Mouse (Mus musculus) heart, embryonic 15.5 days (tissue): Measurements from ENCODE around the gene Tsku. TPM values are rescaled to one million over a fixed set of nuclear protein-coding genes. Genes with fewer than 3 reads are reported as not detected.

Source experiments
- ATAC-seq: fragments of 200-750 bp; cut with Nextera tagmentation; replicated peaks from 2 replicates; pipeline ENCODE4 v1.8.0; 2017; ENCODE audit warnings: low read depth, moderate TSS enrichment; ENCODE audit not compliant: insufficient number of reproducible peaks, insufficient read depth, low FRiP score
- H3K27ac ChIP-seq: fragments of 300-500 bp; sonication (generic); 2 replicates; pipeline ENCODE4 v1.5.1; 2015; ENCODE audit warnings: mild to moderate bottlenecking, inconsistent platforms
- H3K27me3 ChIP-seq: fragments of 300-500 bp; sonication (generic); 2 replicates; pipeline ENCODE4 v1.6.1; 2015; ENCODE audit warnings: inconsistent platforms
- H3K36me3 ChIP-seq: fragments of 300-500 bp; sonication (generic); 2 replicates; pipeline ENCODE4 v1.6.1; 2015; ENCODE audit warnings: mild to moderate bottlenecking, inconsistent platforms
- H3K4me1 ChIP-seq: fragments of 300-500 bp; sonication (generic); replicated peaks from 2 replicates; pipeline ENCODE4 v1.6.1; 2015; ENCODE audit warnings: inconsistent platforms
- H3K4me2 ChIP-seq: fragments of 300-500 bp; sonication (generic); 2 replicates; pipeline ENCODE4 v1.6.1; 2015; ENCODE audit warnings: inconsistent platforms, mild to moderate bottlenecking, moderate library complexity
- H3K4me3 ChIP-seq: fragments of 300-500 bp; sonication (generic); 2 replicates; pipeline ENCODE4 v1.5.1; 2015; ENCODE audit warnings: mild to moderate bottlenecking, inconsistent platforms
- H3K9ac ChIP-seq: fragments of 300-500 bp; sonication (generic); 2 replicates; pipeline ENCODE4 v1.6.1; 2015; ENCODE audit warnings: mild to moderate bottlenecking, inconsistent platforms
- H3K9me3 ChIP-seq: fragments of 300-500 bp; sonication (generic); replicated peaks from 2 replicates; pipeline ENCODE4 v1.6.1; 2016; ENCODE audit warnings: inconsistent platforms
- WGBS: fragments of 180-500 bp; shearing (Covaris S2); methylation state at CpG from one replicate; pipeline ENCODE4 v1.1.7; 2015; ENCODE audit warnings: mixed read lengths; 5-methylcytosine and 5-hydroxymethylcytosine counted together
- polyA plus RNA-seq: library from polyadenylated mRNA; unstranded; fragments of >200 nt; fragmentation: Nextera tagmentation; extraction: Ambion mirVana; gene quantifications from 2 replicates; pipeline ENCODE4 v1.2.1, GENCODE M21; 2015

Gene Tsku
- polyA plus RNA-seq, 1 experiment from 2014 or later: 4.6 TPM

GRCm38 (mm10) chr7:98357324-98357723, 3.8 kb downstream of the Tsku start:
- Histone ChIP-seq H3K27me3 (no peaks in the 10 kb centered on the region), H3K27ac (no peak overlapping the region), H3K4me2 (no peak overlapping the region), H3K4me1 (peaks cover 39% of the 10 kb centered on the region), H3K9ac (no peak overlapping the region), H3K9me3 (no peaks in the 10 kb centered on the region), H3K36me3 (no peaks in the 10 kb centered on the region), H3K4me3 (no peak overlapping the region)
- WGBS: 84% methylated on average over 5 of the region's 5 CpGs
- no peak for ATAC-seq

GRCm38 (mm10) chr7:98354921-98355310, 6.2 kb downstream of the Tsku start:
- Histone ChIP-seq H3K36me3 (peaks cover 3% of the 10 kb centered on the region; the same call in 1 of the 2 replicates), H3K9ac (no peak overlapping the region), H3K4me1 (peaks cover 24% of the 10 kb centered on the region), H3K4me3 (no peak overlapping the region), H3K9me3 (no peaks in the 10 kb centered on the region), H3K27ac (no peak overlapping the region), H3K27me3 (no peaks in the 10 kb centered on the region), H3K4me2 (no peak overlapping the region)
- ATAC-seq: no peak
- 54% methylated on average over 4 of the region's 4 CpGs for WGBS

- WGBS: 44% methylated on average over 12 of the region's 12 CpGs
- no peaks in the 10 kb centered on the region for H3K27me3 ChIP-seq
- no peak overlapping the region for H3K27ac ChIP-seq
- no peak overlapping the region for H3K4me3 ChIP-seq
- peaks cover 19% of the 10 kb centered on the region for H3K4me1 ChIP-seq
- no peak overlapping the region for H3K4me2 ChIP-seq
- H3K36me3 ChIP-seq: peaks cover 3% of the 10 kb centered on the region; the same call in 1 of the 2 replicates
- H3K9ac ChIP-seq: no peak overlapping the region
- ATAC-seq: no peak
- no peaks in the 10 kb centered on the region for H3K9me3 ChIP-seq
These were observed 6.8 kb downstream of the Tsku start for GRCm38 (mm10) chr7:98354160-98354920.

GRCm38 (mm10) chr7:98353616-98354015, 7.5 kb downstream of the Tsku start:
- Histone ChIP-seq H3K27ac (no peak overlapping the region), H3K36me3 (peaks cover 3% of the 10 kb centered on the region; the same call in 1 of the 2 replicates), H3K4me1 (peaks cover 13% of the 10 kb centered on the region), H3K9me3 (no peaks in the 10 kb centered on the region), H3K4me2 (no peak overlapping the region), H3K9ac (no peak overlapping the region), H3K4me3 (no peak overlapping the region), H3K27me3 (no peaks in the 10 kb centered on the region)
- ATAC-seq: no peak
- 84% methylated on average over 5 of the region's 5 CpGs for WGBS

GRCm38 (mm10) chr7:98351523-98351922, 9.6 kb downstream of the Tsku start:
- H3K4me2 ChIP-seq: no peak overlapping the region
- no peaks in the 10 kb centered on the region for H3K9me3 ChIP-seq
- H3K4me3 ChIP-seq: no peak overlapping the region
- H3K27me3 ChIP-seq: no peaks in the 10 kb centered on the region
- peaks cover 3% of the 10 kb centered on the region; the same call in 1 of the 2 replicates for H3K36me3 ChIP-seq
- peaks cover 17% of the 10 kb centered on the region for H3K4me1 ChIP-seq
- 89% methylated on average over 3 of the region's 3 CpGs for WGBS
- no peak for ATAC-seq
- no peak overlapping the region for H3K9ac ChIP-seq
- H3K27ac ChIP-seq: no peak overlapping the region

GRCm38 (mm10) chr7:98349821-98350220, 11.3 kb downstream of the Tsku start:
- Histone ChIP-seq H3K4me3 (no peak overlapping the region), H3K9ac (no peak overlapping the region), H3K4me1 (peaks cover 12% of the 10 kb centered on the region), H3K27ac (no peak overlapping the region), H3K27me3 (no peaks in the 10 kb centered on the region), H3K4me2 (no peak overlapping the region), H3K36me3 (peaks cover 3% of the 10 kb centered on the region; the same call in 1 of the 2 replicates), H3K9me3 (no peaks in the 10 kb centered on the region)
- 82% methylated on average over 6 of the region's 6 CpGs for WGBS
- ATAC-seq: no peak; the same call in 1 of the 2 replicates

GRCm38 (mm10) chr7:98349096-98349495, 12.0 kb downstream of the Tsku start:
- Histone ChIP-seq H3K9me3 (no peaks in the 10 kb centered on the region), H3K9ac (no peak overlapping the region), H3K36me3 (peaks cover 3% of the 10 kb centered on the region; the same call in 1 of the 2 replicates), H3K4me3 (no peak overlapping the region), H3K4me2 (no peak overlapping the region), H3K27ac (no peak overlapping the region), H3K4me1 (peaks cover 6% of the 10 kb centered on the region; the same call in 1 of the 2 replicates), H3K27me3 (no peaks in the 10 kb centered on the region)
- 16% methylated on average over 5 of the region's 5 CpGs for WGBS
- ATAC-seq: no peak

GRCm38 (mm10) chr7:98348043-98348442, 13.1 kb downstream of the Tsku start:
- no peak overlapping the region for H3K9ac ChIP-seq
- peaks cover 3% of the 10 kb centered on the region; the same call in 1 of the 2 replicates for H3K36me3 ChIP-seq
- no peak for ATAC-seq
- no peak overlapping the region for H3K4me3 ChIP-seq
- no peaks in the 10 kb centered on the region for H3K9me3 ChIP-seq
- H3K4me1 ChIP-seq: peaks cover 6% of the 10 kb centered on the region; the same call in 1 of the 2 replicates
- H3K4me2 ChIP-seq: no peak overlapping the region
- H3K27ac ChIP-seq: no peak overlapping the region
- H3K27me3 ChIP-seq: no peaks in the 10 kb centered on the region
- WGBS: 43% methylated on average over 7 of the region's 7 CpGs

GRCm38 (mm10) chr7:98347471-98347870, 13.7 kb downstream of the Tsku start:
- H3K27me3 ChIP-seq: peaks cover 3% of the 10 kb centered on the region
- H3K9me3 ChIP-seq: no peaks in the 10 kb centered on the region

GRCm38 (mm10) chr7:98345036-98345435, 16.1 kb downstream of the Tsku start:
- Histone ChIP-seq H3K4me3 (no peak overlapping the region), H3K4me1 (peaks cover 6% of the 10 kb centered on the region; the same call in 1 of the 2 replicates), H3K4me2 (no peak overlapping the region), H3K36me3 (no peaks in the 10 kb centered on the region), H3K27me3 (peaks cover 4% of the 10 kb centered on the region), H3K27ac (no peak overlapping the region), H3K9ac (no peak overlapping the region), H3K9me3 (no peaks in the 10 kb centered on the region)
- WGBS: 33% methylated on average over 6 of the region's 6 CpGs
- ATAC-seq: no peak

More at GRCm38 (mm10) chr7:98347471-98347870, 13.7 kb downstream of the Tsku start:
- Histone ChIP-seq H3K4me1 (peaks cover 6% of the 10 kb centered on the region; the same call in 1 of the 2 replicates), H3K4me3 (no peak overlapping the region), H3K27ac (no peak overlapping the region), H3K36me3 (peaks cover 3% of the 10 kb centered on the region; the same call in 1 of the 2 replicates), H3K4me2 (no peak overlapping the region), H3K9ac (no peak overlapping the region)
- ATAC-seq: no peak
- 45% methylated on average over 5 of the region's 5 CpGs for WGBS

GRCm38 (mm10) chr7:98344361-98344760, 16.8 kb downstream of the Tsku start:
- H3K9ac ChIP-seq: no peak overlapping the region
- peaks cover 4% of the 10 kb centered on the region for H3K27me3 ChIP-seq
- H3K27ac ChIP-seq: no peak overlapping the region
- no peaks in the 10 kb centered on the region for H3K9me3 ChIP-seq
- H3K4me2 ChIP-seq: no peak overlapping the region
- 20% methylated on average over 3 of the region's 3 CpGs for WGBS
- ATAC-seq: no peak
- no peak overlapping the region for H3K4me3 ChIP-seq
- no peaks in the 10 kb centered on the region for H3K36me3 ChIP-seq
- H3K4me1 ChIP-seq: peaks cover 6% of the 10 kb centered on the region; the same call in 1 of the 2 replicates

- no peak overlapping the region for H3K4me2 ChIP-seq
- peaks cover 4% of the 10 kb centered on the region for H3K27me3 ChIP-seq
- no peak overlapping the region for H3K4me3 ChIP-seq
- no peak overlapping the region for H3K27ac ChIP-seq
- H3K9ac ChIP-seq: no peak overlapping the region
- H3K9me3 ChIP-seq: no peaks in the 10 kb centered on the region
- H3K36me3 ChIP-seq: no peaks in the 10 kb centered on the region
- H3K4me1 ChIP-seq: no peaks in the 10 kb centered on the region
- ATAC-seq: no peak
- WGBS: 53% methylated on average over 3 of the region's 3 CpGs
These were observed 18.9 kb downstream of the Tsku start for GRCm38 (mm10) chr7:98342249-98342648.
